Mouse (Mus musculus): ENCODE results near the gene Gnao1.

The Gnao1 gene

GRCm38 (mm10) chr8:94004139-94004538, 194.4 kb downstream of the Gnao1 start:
- no peak for DNase-seq (ENCODE audit: low spot score in 2 of 2)

GRCm38 (mm10) chr8:94009243-94009845, 199.6 kb downstream of the Gnao1 start:
- DNase-seq (ENCODE audit: low spot score in 2 of 2) = no peak

- DNase-seq (ENCODE audit: low spot score in 2 of 2) = no peak
These were observed 200.4 kb downstream of the Gnao1 start for GRCm38 (mm10) chr8:94010101-94010705.

- DNase-seq (ENCODE audit: low spot score in 2 of 2) = peak in 1 of 2 experiments; percentile 15
These were observed 201.6 kb downstream of the Gnao1 start for GRCm38 (mm10) chr8:94011076-94012012.

- peak; percentile 47 to 54 for DNase-seq (ENCODE audit: low spot score in 2 of 2)
These were observed 202.5 kb downstream of the Gnao1 start, which contains the start of gene Amfr for GRCm38 (mm10) chr8:94012013-94012951. Gene Amfr, minus strand, starts transcription at chr8:94012842.

- DNase-seq (ENCODE audit: low spot score in 2 of 2) = no peak
These were observed 203.4 kb downstream of the Gnao1 start for GRCm38 (mm10) chr8:94013026-94013612.

Data from thymus, postnatal 10 days (tissue).